Mouse (Mus musculus) kidney, embryonic 16.5 days (tissue): Measurements from ENCODE around the gene Mettl26. TPM values are rescaled to one million over a fixed set of nuclear protein-coding genes. Genes with fewer than 3 reads are reported as not detected.

Source experiments
- ATAC-seq: fragments of 200-750 bp; cut with Nextera tagmentation; 2 replicates; pipeline ENCODE4 v1.8.0; 2017; ENCODE audit warnings: moderate TSS enrichment; ENCODE audit not compliant: low FRiP score, low TSS enrichment
- H3K27ac ChIP-seq: fragments of 300-500 bp; sonication (generic); 2 replicates; pipeline ENCODE4 v1.5.1; 2014; ENCODE audit warnings: low read length
- H3K27me3 ChIP-seq: fragments of 300-500 bp; sonication (generic); 2 replicates; pipeline ENCODE4 v1.6.1; 2014; ENCODE audit warnings: low read length, control low read depth, mixed read lengths; ENCODE audit not compliant: insufficient read depth
- H3K36me3 ChIP-seq: fragments of 300-500 bp; sonication (generic); 2 replicates; pipeline ENCODE4 v1.6.1; 2014; ENCODE audit warnings: low read length, control low read depth, mixed read lengths; ENCODE audit not compliant: insufficient read depth
- H3K4me1 ChIP-seq: fragments of 300-500 bp; sonication (generic); 2 replicates; pipeline ENCODE4 v1.6.1; 2014; ENCODE audit warnings: low read length, control low read depth, mixed read lengths; ENCODE audit not compliant: insufficient read depth
- H3K4me2 ChIP-seq: fragments of 300-500 bp; sonication (generic); replicated peaks from 2 replicates; pipeline ENCODE4 v1.6.1; 2014; ENCODE audit warnings: low read depth, low read length
- H3K4me3 ChIP-seq: fragments of 300-500 bp; sonication (generic); 2 replicates; pipeline ENCODE4 v1.5.1; 2014; ENCODE audit warnings: mild to moderate bottlenecking, low read length
- H3K9ac ChIP-seq: fragments of 300-500 bp; sonication (generic); replicated peaks from 2 replicates; pipeline ENCODE4 v1.6.1; 2014; ENCODE audit warnings: low read length
- H3K9me3 ChIP-seq: fragments of 300-500 bp; sonication (generic); 2 replicates; pipeline ENCODE4 v1.6.1; 2016; ENCODE audit warnings: low read length, control low read depth
- WGBS: fragments of 180-500 bp; shearing (Covaris S2); extraction: QIAGEN DNeasy Blood & Tissue Kit; methylation state at CpG from one replicate; pipeline ENCODE4 v1.1.7; 2014; 5-methylcytosine and 5-hydroxymethylcytosine counted together
- polyA plus RNA-seq: library from polyadenylated mRNA; unstranded; fragments of >200 nt; fragmentation: Nextera tagmentation; extraction: Ambion mirVana; gene quantifications from 2 replicates; pipeline ENCODE4 v1.2.1, GENCODE M21; 2015

The Mettl26 gene
- polyA plus RNA-seq, 1 experiment from 2014 or later, result 100 TPM

DNA sequence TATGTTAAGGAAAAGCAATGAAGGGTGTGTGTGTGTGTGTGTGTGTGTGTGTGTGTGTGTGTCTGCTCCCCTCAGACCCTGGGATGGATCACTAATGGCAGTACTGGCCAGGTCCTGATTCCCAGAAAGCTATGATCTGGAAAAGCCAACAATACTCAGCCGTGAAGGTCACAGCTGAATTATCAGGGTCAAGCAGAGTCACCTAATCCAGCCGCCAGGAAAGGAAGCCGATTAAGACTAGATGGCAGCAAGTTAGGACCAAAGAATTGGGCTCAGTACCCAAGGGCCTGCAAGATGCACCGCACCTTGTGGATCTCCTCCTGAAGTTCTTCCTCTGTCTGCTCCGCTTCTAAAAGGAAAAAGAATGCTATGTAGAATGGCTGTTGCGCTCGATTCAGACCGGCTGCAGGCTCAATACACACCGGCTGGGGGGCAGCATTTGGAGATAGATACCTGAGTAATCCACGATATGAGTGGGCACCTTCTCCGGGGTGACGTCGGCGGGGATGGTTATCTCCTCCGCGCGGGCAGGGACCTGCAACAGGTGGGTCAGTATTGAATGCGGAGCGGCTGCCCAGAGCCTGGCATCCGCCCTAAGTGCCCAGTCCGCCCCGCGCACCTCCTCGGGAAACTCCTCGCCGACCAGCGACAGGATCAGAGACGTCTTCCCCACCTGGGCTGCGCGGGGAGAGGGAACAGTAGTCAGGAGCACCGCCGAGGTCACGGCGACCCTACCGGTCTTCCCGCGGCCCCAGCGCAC, 31.1 kb upstream of the Mettl26 start:
- Histone ChIP-seq H3K36me3 (peaks cover 51% of the 10 kb centered on the region), H3K4me1 (peaks cover 16% of the 10 kb centered on the region)
- ATAC-seq, result peak; percentile 33; the same call in 1 of the 2 replicates

DNA sequence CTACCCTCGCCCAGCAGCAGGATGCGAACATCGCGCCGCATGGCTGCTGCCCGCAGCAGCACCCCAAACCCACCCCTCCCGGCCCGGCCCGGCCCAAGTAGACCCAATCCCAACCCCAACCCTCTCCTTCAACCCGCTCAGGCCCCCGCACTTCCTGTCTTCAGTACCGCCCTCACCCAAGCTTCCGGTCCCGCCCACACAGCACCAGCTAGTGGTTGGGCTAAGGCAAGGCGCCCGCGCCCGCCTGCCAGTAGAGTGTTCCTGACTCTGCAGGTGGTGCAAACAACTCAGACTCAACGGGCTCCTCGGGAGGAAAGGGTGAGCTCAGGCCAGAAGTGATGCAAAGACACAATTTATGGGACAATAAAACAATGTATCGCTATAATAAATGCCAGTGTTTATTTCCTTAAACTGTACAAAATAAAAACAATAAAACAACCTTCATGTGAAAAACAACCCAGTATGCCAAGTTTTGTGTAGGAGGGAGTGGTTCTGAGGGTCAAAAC, 30.4 kb upstream of the Mettl26 start, which contains the start of gene Rhot2:
TSS of gene Rhot2 (minus strand) at position 456 of the 506 bp plus-strand sequence.
- WGBS, result 0% methylated on average over 21 of the region's 21 CpGs
- H3K27ac ChIP-seq, result peak within 1 kb of the TSS; percentile 85
- H3K27me3 ChIP-seq, result no peaks in the 10 kb centered on the region
- H3K36me3 ChIP-seq, result peaks cover 51% of the 10 kb centered on the region
- peak; percentile 94 for ATAC-seq
- peak within 1 kb of the TSS; percentile 75 for H3K4me3 ChIP-seq
- peak within 1 kb of the TSS; percentile 81 for H3K4me2 ChIP-seq
- no peaks in the 10 kb centered on the region for H3K9me3 ChIP-seq
- H3K4me1 ChIP-seq, result peaks cover 16% of the 10 kb centered on the region
- peak within 1 kb of the TSS; percentile 77 for H3K9ac ChIP-seq

More for the DNA sequence above, 31.1 kb upstream of the Mettl26 start:
- H3K27me3 ChIP-seq, result no peaks in the 10 kb centered on the region
- no peaks in the 10 kb centered on the region for H3K9me3 ChIP-seq
- peak overlapping the region; percentile 77 for H3K9ac ChIP-seq
- H3K4me3 ChIP-seq, result peak overlapping the region; percentile 75
- peak overlapping the region; percentile 85 for H3K27ac ChIP-seq
- under 1% methylated on average over 38 of the region's 38 CpGs for WGBS
- peak overlapping the region; percentile 81 for H3K4me2 ChIP-seq

DNA sequence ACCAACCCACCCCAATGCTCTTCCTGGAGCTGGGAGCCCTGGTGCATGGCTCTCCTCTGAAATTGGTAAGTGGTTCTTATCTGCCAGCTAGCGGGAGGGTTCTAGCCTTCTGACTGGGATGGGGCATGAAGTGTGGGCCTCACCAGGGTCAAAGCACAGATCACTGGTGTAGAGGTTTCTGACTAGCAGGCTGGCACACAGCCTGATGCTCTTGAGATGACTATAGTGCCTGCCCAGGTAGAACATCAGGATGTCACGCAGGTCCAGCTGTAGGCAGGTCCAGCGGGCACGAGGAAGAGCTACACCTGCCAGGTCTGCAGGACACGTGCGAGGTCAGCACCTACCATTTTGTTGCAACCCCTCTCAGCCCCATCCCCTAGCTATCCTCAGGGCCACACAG, 14.6 kb upstream of the Mettl26 start:
- no peaks in the 10 kb centered on the region for H3K27me3 ChIP-seq
- peaks cover 17% of the 10 kb centered on the region for H3K4me1 ChIP-seq
- H3K9ac ChIP-seq, result peak overlapping the region; percentile 93
- peak overlapping the region; percentile 65 for H3K4me3 ChIP-seq
- 84% methylated on average over 6 of the region's 6 CpGs for WGBS
- H3K9me3 ChIP-seq, result no peaks in the 10 kb centered on the region
- no peak overlapping the region for H3K27ac ChIP-seq
- peak overlapping the region; percentile 95 for H3K4me2 ChIP-seq
- H3K36me3 ChIP-seq, result peaks cover 8% of the 10 kb centered on the region
- ATAC-seq, result no peak

DNA sequence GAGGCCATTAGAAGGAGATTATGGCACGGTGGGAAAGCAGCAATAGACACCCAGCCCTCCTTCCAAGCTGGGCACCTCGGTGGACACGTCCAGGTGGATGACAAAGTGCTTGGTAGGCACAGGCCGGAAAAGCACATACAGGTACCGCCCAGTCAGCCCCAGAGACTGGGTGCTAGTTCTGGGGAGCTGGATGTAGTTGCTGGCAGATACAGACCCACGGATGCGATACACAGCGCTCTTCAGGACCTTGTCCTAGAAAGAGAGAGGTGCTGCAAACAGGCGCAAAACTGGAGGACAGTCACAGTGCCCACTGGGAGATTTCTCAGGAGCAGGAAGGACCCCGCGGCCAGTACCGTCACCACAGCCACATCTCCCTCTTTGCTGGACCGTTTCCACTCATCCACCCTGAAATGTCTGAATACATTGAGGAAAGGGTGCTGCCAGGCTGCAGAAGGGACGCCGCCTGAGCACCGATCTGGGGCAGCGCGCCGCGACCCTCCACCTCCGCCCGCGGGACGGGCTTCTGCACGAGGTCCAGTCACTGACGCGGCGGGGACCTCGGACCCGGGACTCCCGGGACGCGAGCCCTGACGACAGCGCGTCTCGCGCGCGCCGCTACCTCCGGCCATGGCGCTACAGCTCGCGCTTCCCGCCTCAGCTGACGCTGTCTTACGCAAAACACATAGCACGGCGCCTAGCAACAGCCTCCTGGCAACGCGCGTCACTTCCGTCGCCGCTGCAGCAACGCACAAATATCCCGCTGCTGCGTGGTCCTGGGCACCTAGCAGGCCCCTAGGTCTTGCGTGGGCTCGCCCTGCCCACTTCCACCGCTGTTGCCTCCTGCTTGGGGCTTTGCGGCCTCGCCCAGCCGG, 13.8 kb upstream of the Mettl26 start, which contains the start of gene Wdr90:
TSS of gene Wdr90 (minus strand) at position 670 of the 872 bp plus-strand sequence.
- peak; percentile 93 for ATAC-seq
- H3K9me3 ChIP-seq, result no peaks in the 10 kb centered on the region
- H3K27ac ChIP-seq, result peak within 1 kb of the TSS; percentile 89
- no peaks in the 10 kb centered on the region for H3K27me3 ChIP-seq
- peak within 1 kb of the TSS; percentile 65 for H3K4me3 ChIP-seq
- H3K4me2 ChIP-seq, result peak within 1 kb of the TSS; percentile 95
- H3K4me1 ChIP-seq, result peaks cover 17% of the 10 kb centered on the region
- H3K9ac ChIP-seq, result peak within 1 kb of the TSS; percentile 93
- 3% methylated on average over 65 of the region's 65 CpGs for WGBS
- peaks cover 9% of the 10 kb centered on the region for H3K36me3 ChIP-seq

DNA sequence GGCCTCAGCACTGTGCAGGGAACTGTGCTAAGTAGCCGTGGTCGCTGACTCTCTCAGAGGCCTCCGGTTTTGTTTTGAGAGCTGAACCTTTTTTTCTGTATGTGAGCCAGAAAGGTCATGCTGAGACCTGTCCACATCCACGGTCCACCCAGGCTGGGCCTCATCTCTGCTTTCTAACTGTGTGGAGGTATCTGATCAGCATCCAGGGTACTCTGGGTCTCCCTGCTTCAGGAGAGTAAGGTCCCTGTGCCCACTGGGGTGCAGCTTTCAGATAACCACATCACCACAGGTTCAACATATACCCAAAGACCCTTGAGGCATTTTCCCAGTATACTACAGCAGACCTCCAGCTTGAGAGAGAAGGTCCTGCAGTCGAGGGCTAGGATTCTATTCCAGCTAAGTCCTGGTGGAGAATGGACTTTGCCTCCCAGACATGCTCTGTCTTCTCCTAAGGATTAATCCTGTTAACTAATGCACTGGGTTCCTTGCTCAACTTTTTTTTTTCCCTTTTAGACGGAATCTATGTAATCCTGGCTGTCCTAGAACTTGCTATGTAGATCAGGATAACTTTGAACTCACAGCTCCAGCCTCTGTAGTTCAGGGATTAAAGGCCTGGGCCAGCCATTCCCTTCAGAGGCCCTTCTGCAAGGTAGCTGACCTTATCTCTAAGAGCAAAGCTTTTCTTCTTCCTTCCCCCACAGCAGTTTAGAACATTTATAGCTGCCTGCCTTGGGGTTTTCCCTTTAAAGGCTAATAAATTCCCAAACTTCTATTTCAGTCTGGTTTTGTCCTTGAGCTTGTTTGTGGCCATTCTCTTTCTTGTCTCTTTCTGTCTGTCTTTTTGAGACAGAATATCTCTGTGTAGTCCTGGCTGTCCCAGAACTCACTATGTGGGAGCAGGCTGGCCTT, 12.9 kb upstream of the Mettl26 start:
- Histone ChIP-seq H3K4me3 (peak overlapping the region; percentile 65), H3K9ac (peak overlapping the region; percentile 93), H3K27me3 (no peaks in the 10 kb centered on the region), H3K9me3 (no peaks in the 10 kb centered on the region), H3K4me1 (peaks cover 17% of the 10 kb centered on the region), H3K36me3 (peaks cover 14% of the 10 kb centered on the region), H3K4me2 (peak overlapping the region; percentile 95), H3K27ac (peak overlapping the region; percentile 89)
- 13% methylated on average over 6 of the region's 6 CpGs for WGBS
- ATAC-seq, result peak; percentile 29

DNA sequence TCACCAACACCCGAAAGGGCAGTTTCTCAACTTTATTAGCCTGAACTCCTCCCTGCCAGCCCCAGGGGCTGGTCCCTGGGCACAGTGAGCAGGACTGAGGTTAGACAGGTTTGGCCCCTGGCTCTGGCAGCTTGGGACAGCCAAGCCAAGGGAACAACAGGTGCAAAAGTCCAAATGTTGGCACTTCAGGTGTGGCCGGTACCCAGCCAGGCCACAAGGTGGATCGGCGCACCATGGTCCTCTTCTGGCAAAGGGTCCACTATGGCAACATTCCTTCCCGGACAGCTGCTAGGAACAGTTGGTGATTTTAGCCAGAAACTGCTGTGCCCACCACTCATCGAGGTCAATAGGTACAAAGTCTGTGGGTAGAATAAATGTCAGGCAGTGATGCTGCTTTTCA, 11.2 kb upstream of the Mettl26 start:
- no peak overlapping the region for H3K4me3 ChIP-seq
- no peak overlapping the region for H3K27ac ChIP-seq
- 89% methylated on average over 6 of the region's 6 CpGs for whole genome bisulfite sequencing
- ATAC-seq, result no peak
- peaks cover 14% of the 10 kb centered on the region for H3K36me3 ChIP-seq
- no peak overlapping the region for H3K9ac ChIP-seq
- H3K4me1 ChIP-seq, result peaks cover 27% of the 10 kb centered on the region
- no peaks in the 10 kb centered on the region for H3K27me3 ChIP-seq
- H3K4me2 ChIP-seq, result no peak overlapping the region
- H3K9me3 ChIP-seq, result no peaks in the 10 kb centered on the region

DNA sequence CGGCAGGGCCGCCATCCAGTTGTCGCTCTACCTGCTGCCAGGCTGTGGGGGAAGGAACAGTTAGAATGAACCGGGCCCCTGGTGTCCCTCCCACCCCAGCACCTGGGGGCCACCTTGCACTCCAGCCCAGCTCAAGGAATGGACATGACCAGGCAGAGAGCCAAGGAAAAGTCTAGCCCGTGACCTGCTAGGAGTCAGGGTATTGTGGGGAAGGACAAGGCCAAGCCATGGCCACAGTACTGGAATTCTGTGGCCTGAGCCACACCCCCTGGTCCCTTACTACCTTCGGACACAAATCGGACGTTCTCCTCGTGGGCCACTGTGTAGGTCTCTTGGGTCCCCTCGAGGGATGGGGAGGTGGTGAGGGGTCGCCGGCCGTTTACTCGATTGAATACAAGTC, 10.6 kb upstream of the Mettl26 start:
- H3K27ac ChIP-seq, result no peak overlapping the region
- H3K9me3 ChIP-seq, result no peaks in the 10 kb centered on the region
- no peak overlapping the region for H3K4me2 ChIP-seq
- peaks cover 31% of the 10 kb centered on the region for H3K4me1 ChIP-seq
- H3K36me3 ChIP-seq, result peaks cover 14% of the 10 kb centered on the region
- no peak overlapping the region for H3K9ac ChIP-seq
- H3K27me3 ChIP-seq, result no peaks in the 10 kb centered on the region
- no peak for ATAC-seq
- WGBS, result 87% methylated on average over 14 of the region's 14 CpGs
- H3K4me3 ChIP-seq, result no peak overlapping the region

DNA sequence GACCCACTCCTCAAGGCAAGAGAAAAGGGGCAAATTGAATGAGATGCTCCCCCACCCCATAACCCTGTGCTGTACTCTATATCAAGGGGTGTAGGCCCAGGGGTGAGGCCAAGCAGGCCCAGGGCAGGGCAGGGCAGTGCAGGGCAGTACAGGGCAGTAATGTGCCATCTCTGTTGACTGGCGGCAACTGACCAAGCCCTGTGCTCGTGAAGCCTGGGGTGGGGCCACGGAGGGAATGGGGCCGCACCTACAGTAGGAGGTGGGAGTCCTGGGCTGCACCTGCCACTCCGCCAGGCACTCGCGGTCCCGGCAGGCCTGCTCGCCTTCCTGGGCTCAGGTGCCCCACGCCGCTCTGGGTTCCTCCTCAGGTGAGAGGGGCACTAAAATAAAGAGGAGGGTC, 9.6 kb upstream of the Mettl26 start:
- H3K4me3 ChIP-seq, result no peak overlapping the region
- no peak for ATAC-seq

DNA sequence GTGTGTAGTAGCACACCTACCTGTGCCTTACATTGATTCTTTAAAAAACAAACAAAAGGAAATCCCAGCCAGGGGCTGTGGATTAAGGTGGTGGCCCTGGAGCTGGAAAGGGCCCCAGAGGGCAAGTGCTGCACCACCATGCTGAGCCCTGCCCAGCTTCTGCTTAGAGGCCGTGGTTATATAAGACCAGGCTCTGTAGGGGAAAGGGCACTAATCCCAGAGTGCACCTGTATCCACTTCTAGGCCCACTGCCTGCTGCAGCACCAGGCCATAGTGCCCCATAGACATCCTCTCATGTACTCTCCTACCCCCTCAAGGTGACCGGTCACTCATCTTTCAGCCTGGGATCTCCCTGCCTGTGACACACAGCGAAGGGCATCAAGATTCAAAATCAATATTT, 8.7 kb upstream of the Mettl26 start:
- no peak overlapping the region for H3K4me2 ChIP-seq
- H3K27ac ChIP-seq, result no peak overlapping the region
- H3K4me1 ChIP-seq, result peaks cover 23% of the 10 kb centered on the region
- H3K4me3 ChIP-seq, result no peak overlapping the region
- no peak for ATAC-seq
- 0 out of 2 replicates have a peak overlapping the region, but pooled peaks have one; percentile 26 for H3K9ac ChIP-seq
- WGBS, result 95% methylated on average over 3 of the region's 3 CpGs
- no peaks in the 10 kb centered on the region for H3K9me3 ChIP-seq
- H3K36me3 ChIP-seq, result peaks cover 14% of the 10 kb centered on the region
- no peaks in the 10 kb centered on the region for H3K27me3 ChIP-seq

More for the DNA sequence above, 9.6 kb upstream of the Mettl26 start:
- no peak overlapping the region for H3K27ac ChIP-seq
- H3K27me3 ChIP-seq, result no peaks in the 10 kb centered on the region
- H3K36me3 ChIP-seq, result peaks cover 14% of the 10 kb centered on the region
- 85% methylated on average over 11 of the region's 11 CpGs for WGBS
- H3K4me1 ChIP-seq, result peaks cover 29% of the 10 kb centered on the region
- no peak overlapping the region for H3K9ac ChIP-seq
- H3K9me3 ChIP-seq, result no peaks in the 10 kb centered on the region
- no peak overlapping the region for H3K4me2 ChIP-seq
